Mouse (Mus musculus) thymus, adult 2 months (tissue): ENCODE results near the gene Fam160a1.

Source experiments
- CTCF ChIP-seq: fragments of 200-500 bp; IDR thresholded peaks from 2 replicates; pipeline ENCODE4 v1.5.1; 2012; ENCODE audit warnings: mild to moderate bottlenecking, control low read depth, low read length, moderate library complexity, borderline replicate concordance; ENCODE audit not compliant: control insufficient read depth, poor library complexity, insufficient read depth; ENCODE audit errors: extremely low read depth
- POLR2A ChIP-seq: fragments of 200-500 bp; IDR thresholded peaks from 2 replicates; pipeline ENCODE4 v1.6.1; 2012; ENCODE audit warnings: mild to moderate bottlenecking, low read length, control low read depth, moderate library complexity; ENCODE audit not compliant: control insufficient read depth, poor library complexity, insufficient read depth; ENCODE audit errors: extremely low read depth

GRCm38 (mm10) chr3:85776126-85776525 is 41.0 kb downstream of the Fam160a1 start:
- TF ChIP-seq CTCF (no peak), POLR2A (no peak)
